Mouse (Mus musculus) hindbrain, embryonic 11.5 days (tissue): ENCODE results near the gene Slc25a28. TPM values are rescaled to one million over a fixed set of nuclear protein-coding genes. Genes with fewer than 3 reads are reported as not detected.

ENCODE experiments used
- ATAC-seq: fragments of 200-750 bp; cut with Nextera tagmentation; 2 replicates; pipeline ENCODE4 v1.8.0; 2017; ENCODE audit warnings: mild to moderate bottlenecking, moderate TSS enrichment, moderate library complexity; ENCODE audit not compliant: low FRiP score
- DNase-seq: peaks from one replicate; pipeline ENCODE4 v3.0.0-alpha.2; 2015; ENCODE audit warnings: low spot score
- H3K27ac ChIP-seq: fragments of 300-500 bp; sonication (generic); 2 replicates; pipeline ENCODE4 v1.5.1; 2014; ENCODE audit warnings: mild to moderate bottlenecking, low read depth, low read length
- H3K27me3 ChIP-seq: fragments of 300-500 bp; sonication (generic); 2 replicates; pipeline ENCODE4 v1.6.1; 2014; ENCODE audit warnings: mild to moderate bottlenecking, low read length, moderate library complexity, mixed read lengths; ENCODE audit not compliant: control insufficient read depth, insufficient read depth
- H3K36me3 ChIP-seq: fragments of 300-500 bp; sonication (generic); 2 replicates; pipeline ENCODE4 v1.6.1; 2014; ENCODE audit warnings: mild to moderate bottlenecking, low read length, moderate library complexity, mixed read lengths; ENCODE audit not compliant: control insufficient read depth, insufficient read depth
- H3K4me1 ChIP-seq: fragments of 300-500 bp; sonication (generic); replicated peaks from 2 replicates; pipeline ENCODE4 v1.6.1; 2014; ENCODE audit warnings: low read length, mixed read lengths; ENCODE audit not compliant: control insufficient read depth, insufficient read depth
- H3K4me2 ChIP-seq: fragments of 300-500 bp; sonication (generic); replicated peaks from 2 replicates; pipeline ENCODE4 v1.6.1; 2014; ENCODE audit warnings: mild to moderate bottlenecking, low read depth, low read length
- H3K4me3 ChIP-seq: fragments of 300-500 bp; sonication (generic); 2 replicates; pipeline ENCODE4 v1.5.1; 2014; ENCODE audit warnings: low read depth, low read length
- H3K9ac ChIP-seq: fragments of 300-500 bp; sonication (generic); 2 replicates; pipeline ENCODE4 v1.6.1; 2014; ENCODE audit warnings: low read depth, low read length
- H3K9me3 ChIP-seq: fragments of 300-500 bp; sonication (generic); 2 replicates; pipeline ENCODE4 v1.6.1; 2016; ENCODE audit warnings: low read length; ENCODE audit not compliant: control insufficient read depth
- WGBS: fragments of 180-500 bp; shearing (Covaris S2); extraction: QIAGEN DNeasy Blood & Tissue Kit; methylation state at CpG from one replicate; pipeline ENCODE4 v1.1.7; 2014; 5-methylcytosine and 5-hydroxymethylcytosine counted together
- polyA plus RNA-seq: library from polyadenylated mRNA; unstranded; fragments of >200 nt; fragmentation: Nextera tagmentation; extraction: Ambion mirVana; gene quantifications from 2 replicates; pipeline ENCODE4 v1.2.1, GENCODE M21; 2014

Gene Slc25a28
- polyA plus RNA-seq, 1 experiment from 2014 or later: 9.1 TPM

DNA sequence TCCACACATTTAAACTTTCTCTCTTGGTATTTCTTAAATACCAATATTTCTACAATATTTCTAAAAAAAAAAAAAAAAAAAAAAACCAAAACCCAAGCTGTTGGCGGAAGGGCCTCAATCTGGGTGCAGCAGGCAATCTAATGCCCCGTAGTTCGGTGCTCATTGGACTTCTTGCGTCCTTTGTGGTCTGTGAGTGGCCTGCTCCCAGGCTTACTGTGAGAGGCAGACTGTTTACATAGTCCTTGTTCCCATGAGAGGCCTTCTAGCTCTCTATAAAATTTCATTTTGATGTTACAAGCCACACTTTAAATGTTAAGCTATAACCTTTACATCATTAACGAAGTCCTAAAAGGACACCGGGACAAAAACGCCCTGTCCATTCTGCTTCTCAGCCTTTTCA is 33.5 kb upstream of the Slc25a28 start:
- no peak overlapping the region for H3K9ac ChIP-seq
- ATAC-seq: no peak
- no peak for DNase-seq
- no peaks in the 10 kb centered on the region for H3K9me3 ChIP-seq
- WGBS: 95% methylated on average over 7 of the region's 7 CpGs
- no peaks in the 10 kb centered on the region; the same call in 1 of the 2 replicates for H3K36me3 ChIP-seq
- no peaks in the 10 kb centered on the region for H3K27me3 ChIP-seq
- H3K4me1 ChIP-seq: no peaks in the 10 kb centered on the region
- no peak overlapping the region for H3K4me2 ChIP-seq
- H3K4me3 ChIP-seq: no peak overlapping the region
- no peak overlapping the region for H3K27ac ChIP-seq

GRCm38 (mm10) chr19:43704787-43705497 is 30.3 kb upstream of the Slc25a28 start:
- 90% methylated on average over 17 of the region's 17 CpGs for WGBS
- Histone ChIP-seq H3K36me3 (no peaks in the 10 kb centered on the region; the same call in 1 of the 2 replicates), H3K27me3 (no peaks in the 10 kb centered on the region)

DNA sequence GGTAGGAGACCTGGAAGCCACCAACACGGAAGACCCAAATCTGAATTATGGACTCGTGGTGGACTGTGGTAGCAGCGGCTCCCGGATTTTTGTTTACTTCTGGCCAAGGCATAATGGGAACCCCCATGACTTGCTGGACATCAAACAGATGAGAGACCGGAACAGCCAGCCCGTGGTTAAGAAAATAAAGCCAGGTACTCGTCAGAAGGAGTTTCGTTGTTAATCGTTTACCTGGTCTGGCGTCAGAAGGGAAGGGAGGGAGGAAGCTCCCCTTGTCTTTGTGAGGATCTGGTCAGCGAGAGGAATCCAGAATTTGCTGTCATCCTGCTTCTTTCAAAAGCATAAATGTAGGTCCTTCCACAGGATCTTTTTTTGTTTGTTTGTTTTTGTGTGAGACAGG is 29.5 kb upstream of the Slc25a28 start:
- WGBS: 92% methylated on average over 11 of the region's 11 CpGs

More at GRCm38 (mm10) chr19:43704787-43705497, 30.3 kb upstream of the Slc25a28 start:
- DNase-seq: no peak
- Histone ChIP-seq H3K27ac (no peak overlapping the region), H3K9ac (no peak overlapping the region), H3K9me3 (no peaks in the 10 kb centered on the region), H3K4me1 (no peaks in the 10 kb centered on the region), H3K4me2 (no peak overlapping the region), H3K4me3 (no peak overlapping the region)
- no peak for ATAC-seq

DNA sequence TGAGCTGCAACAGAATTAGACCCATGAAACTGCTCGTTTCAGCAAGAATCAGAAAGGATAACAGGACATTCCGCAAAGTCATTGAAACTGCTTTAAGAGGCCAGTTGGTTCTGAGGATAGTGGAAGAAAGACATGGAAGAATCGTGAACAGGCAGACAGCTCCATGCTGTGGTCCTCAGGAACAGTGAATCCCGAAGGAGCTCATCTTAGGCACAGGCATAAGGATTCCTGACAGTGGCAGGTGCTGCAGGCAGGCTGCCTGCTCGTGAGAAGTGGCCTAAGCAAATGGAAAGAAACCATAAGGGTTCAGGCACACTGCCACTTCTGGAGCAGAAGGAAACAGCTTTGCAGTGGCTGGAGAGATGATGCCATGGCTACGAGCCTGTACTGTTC is 25.1 kb upstream of the Slc25a28 start:
- no peaks in the 10 kb centered on the region for H3K4me1 ChIP-seq
- DNase-seq (no peak), ATAC-seq (no peak)
- no peaks in the 10 kb centered on the region for H3K36me3 ChIP-seq
- H3K9ac ChIP-seq: no peak overlapping the region
- no peak overlapping the region for H3K27ac ChIP-seq
- H3K4me3 ChIP-seq: no peak overlapping the region
- H3K27me3 ChIP-seq: no peaks in the 10 kb centered on the region
- WGBS: 88% methylated on average over 6 of the region's 6 CpGs
- no peaks in the 10 kb centered on the region for H3K9me3 ChIP-seq
- H3K4me2 ChIP-seq: no peak overlapping the region

More for the DNA sequence above, 29.5 kb upstream of the Slc25a28 start:
- Histone ChIP-seq H3K36me3 (no peaks in the 10 kb centered on the region; the same call in 1 of the 2 replicates), H3K4me1 (no peaks in the 10 kb centered on the region), H3K9me3 (no peaks in the 10 kb centered on the region), H3K9ac (no peak overlapping the region), H3K4me2 (no peak overlapping the region), H3K27me3 (no peaks in the 10 kb centered on the region), H3K4me3 (no peak overlapping the region), H3K27ac (no peak overlapping the region)
- ATAC-seq: no peak
- DNase-seq: no peak

DNA sequence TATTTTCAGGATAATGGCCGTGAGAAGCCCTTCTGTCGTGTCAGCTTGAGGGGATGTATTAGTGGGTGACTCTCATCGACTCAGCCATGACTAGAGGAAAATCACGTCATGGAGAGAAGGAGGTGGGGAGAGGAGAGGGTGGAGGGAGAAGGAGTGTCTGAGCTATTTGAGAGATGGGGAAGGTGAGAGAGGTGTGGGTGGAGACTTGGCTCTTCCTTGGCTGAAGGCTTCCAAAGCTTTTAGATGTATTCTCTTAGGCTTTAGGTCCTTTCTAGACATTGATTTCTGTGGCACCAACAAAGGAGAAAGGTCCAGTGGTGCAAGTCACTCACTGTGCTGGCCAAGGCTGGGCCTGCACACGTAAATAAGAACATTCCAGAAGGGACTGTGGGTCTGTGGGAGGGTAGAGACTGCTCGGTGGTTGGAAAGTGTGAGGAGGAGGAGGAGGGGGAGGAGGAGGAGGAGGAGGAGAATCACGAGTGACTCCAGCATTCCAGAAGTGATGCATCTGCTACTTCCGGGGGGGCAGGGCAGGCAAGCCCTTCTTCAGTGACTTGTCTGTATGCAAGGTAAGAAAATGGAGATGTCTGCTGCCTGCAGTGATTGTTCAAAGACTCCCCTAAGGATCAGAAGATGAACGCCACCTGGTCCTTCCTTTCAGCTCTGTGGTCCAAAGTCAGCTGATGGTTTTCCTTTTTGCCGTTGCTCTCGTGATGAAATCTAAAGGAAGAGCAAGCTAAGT is 24.5 kb upstream of the Slc25a28 start:
- H3K9ac ChIP-seq: no peak overlapping the region
- H3K9me3 ChIP-seq: no peaks in the 10 kb centered on the region
- no peak overlapping the region for H3K27ac ChIP-seq
- no peak overlapping the region for H3K4me3 ChIP-seq
- no peaks in the 10 kb centered on the region for H3K4me1 ChIP-seq
- no peak for ATAC-seq
- no peaks in the 10 kb centered on the region for H3K27me3 ChIP-seq
- no peak overlapping the region for H3K4me2 ChIP-seq
- no peak for DNase-seq
- no peaks in the 10 kb centered on the region for H3K36me3 ChIP-seq
- 87% methylated on average over 10 of the region's 11 CpGs for WGBS

DNA sequence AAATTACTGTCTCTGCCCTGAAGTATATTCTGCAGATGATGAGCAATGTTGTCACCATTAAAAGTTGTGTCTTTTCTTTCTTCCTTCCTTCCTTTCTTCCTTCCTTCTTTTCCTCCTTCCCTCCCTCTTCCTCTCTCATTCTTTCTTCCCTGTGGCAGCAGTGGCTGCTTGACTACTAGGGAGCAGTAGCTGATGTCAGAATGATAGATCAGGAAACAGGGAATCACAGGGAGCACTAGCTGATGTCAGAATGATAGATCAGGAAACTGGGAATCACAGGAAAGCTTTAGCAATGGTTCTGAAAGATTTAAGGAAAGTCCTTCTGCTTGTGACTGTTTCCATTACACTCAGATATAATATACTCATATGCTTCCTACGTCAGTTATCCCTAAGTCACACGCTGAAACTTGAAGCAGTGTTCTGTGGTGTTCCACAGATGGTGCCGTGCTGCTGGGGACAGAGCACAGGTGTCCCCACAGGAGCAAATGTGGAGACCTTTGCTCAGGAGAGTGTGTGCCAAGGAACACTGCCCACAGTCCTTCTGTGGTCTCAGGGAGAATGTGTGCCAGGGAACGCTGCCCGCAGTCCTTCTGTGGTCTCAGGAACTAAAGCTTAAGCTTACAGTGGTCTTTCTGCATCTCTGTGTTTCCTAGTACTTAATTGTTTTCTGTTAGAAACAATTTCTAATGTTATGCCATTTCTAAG is 23.1 kb upstream of the Slc25a28 start:
- no peak for ATAC-seq

GRCm38 (mm10) chr19:43695514-43695964 is 20.9 kb upstream of the Slc25a28 start:
- WGBS: 50% methylated on average over 10 of the region's 10 CpGs
- H3K4me1 ChIP-seq: no peaks in the 10 kb centered on the region
- no peaks in the 10 kb centered on the region for H3K27me3 ChIP-seq
- H3K9me3 ChIP-seq: no peaks in the 10 kb centered on the region
- H3K9ac ChIP-seq: no peak overlapping the region
- no peaks in the 10 kb centered on the region for H3K36me3 ChIP-seq
- DNase-seq: no peak
- no peak overlapping the region for H3K4me3 ChIP-seq
- H3K4me2 ChIP-seq: no peak overlapping the region
- H3K27ac ChIP-seq: no peak overlapping the region
- ATAC-seq: no peak

More for the DNA sequence above, 23.1 kb upstream of the Slc25a28 start:
- Histone ChIP-seq H3K36me3 (no peaks in the 10 kb centered on the region), H3K4me3 (no peak overlapping the region), H3K27ac (no peak overlapping the region), H3K9me3 (no peaks in the 10 kb centered on the region), H3K4me2 (no peak overlapping the region), H3K4me1 (no peaks in the 10 kb centered on the region), H3K9ac (no peak overlapping the region), H3K27me3 (no peaks in the 10 kb centered on the region)
- 92% methylated on average over 5 of the region's 5 CpGs for WGBS
- DNase-seq: no peak

DNA sequence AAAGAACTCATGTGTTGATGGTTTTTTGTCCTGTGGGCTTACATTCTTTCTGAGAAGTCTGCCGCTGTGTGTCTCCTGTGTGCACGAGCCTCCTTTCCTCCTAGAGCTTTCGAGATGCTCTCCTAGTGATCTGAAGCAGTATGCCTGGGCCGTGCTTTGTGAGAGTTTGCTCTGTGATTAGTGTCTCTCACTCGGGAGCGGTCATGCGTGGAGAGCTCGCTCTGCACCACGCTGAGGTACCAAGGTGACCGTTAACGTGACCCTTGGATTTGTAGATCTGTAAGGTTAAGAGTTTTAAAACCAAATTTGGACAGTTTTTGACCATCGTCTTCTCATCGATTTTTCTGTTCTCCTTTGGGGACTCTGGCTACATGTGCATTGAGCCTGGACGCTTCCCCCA is 18.1 kb upstream of the Slc25a28 start:
- Histone ChIP-seq H3K4me2 (no peak overlapping the region), H3K4me1 (no peaks in the 10 kb centered on the region), H3K27me3 (no peaks in the 10 kb centered on the region), H3K27ac (no peak overlapping the region), H3K36me3 (no peaks in the 10 kb centered on the region), H3K9me3 (no peaks in the 10 kb centered on the region), H3K9ac (no peak overlapping the region), H3K4me3 (no peak overlapping the region)
- ATAC-seq (no peak), DNase-seq (peak; percentile 8)
- WGBS: 70% methylated on average over 14 of the region's 14 CpGs
